In the genomic region with DNA sequence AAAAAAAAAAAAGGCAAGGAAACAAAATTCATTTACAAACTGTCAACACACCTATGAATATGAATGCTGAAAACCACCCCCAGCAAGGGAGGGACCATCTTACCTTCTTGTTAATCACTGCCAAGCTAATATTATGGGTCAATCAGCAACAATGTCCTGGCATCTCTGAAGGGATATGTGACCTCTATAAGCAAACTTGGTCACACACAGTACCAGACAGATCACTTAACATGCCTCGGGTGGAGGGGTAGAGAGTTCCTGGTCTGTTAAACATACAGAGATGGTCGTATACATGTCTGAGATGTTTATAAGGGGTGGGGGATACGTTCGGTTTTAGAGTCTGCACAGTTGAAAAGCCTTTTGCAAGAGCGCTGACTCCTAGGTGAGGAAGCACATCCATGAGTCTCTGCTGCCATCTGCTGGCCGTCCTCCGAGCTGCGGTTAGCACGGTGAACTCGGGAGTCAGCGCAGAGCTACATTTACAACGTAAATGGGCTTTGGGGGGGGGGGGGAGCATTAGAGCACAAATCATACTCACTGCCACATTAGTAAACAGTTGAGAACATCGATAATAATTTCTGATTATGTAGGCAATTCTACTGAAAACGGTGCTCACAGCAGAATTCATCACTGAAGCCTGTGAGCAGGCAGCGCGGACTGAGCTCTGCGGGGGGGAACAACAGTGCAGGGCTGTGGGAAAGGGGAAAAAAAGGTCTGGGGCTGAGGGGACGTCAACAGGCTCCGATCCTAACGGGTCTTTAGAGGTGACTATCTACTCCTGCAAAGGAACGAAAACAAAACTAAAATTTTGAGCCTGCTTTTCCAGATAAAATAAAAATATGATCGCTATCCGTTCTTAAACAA, we compare ENCODE assay signal across 8 mouse cellular contexts.
DNase-seq lines count a peak whose midpoint lies in the region; ATAC-seq and TF ChIP-seq lines count a peak whose summit lies in the region.

No protein-coding gene starts in this region.

- no peak overlapping the region for H3K27ac ChIP-seq in bone marrow macrophage, adult 2 months (ENCODE audit: insufficient read depth, low read depth, low read length)
- no peak overlapping the region for H3K27ac ChIP-seq in embryonic fibroblast, embryonic 13.5 days (ENCODE audit: insufficient read depth, low read length)
- H3K27ac ChIP-seq in heart, embryonic 13.5 days (replicated peaks): no peak overlapping the region
- no peak overlapping the region for H3K27ac ChIP-seq in liver, embryonic 13.5 days
- H3K27ac ChIP-seq in neural tube, embryonic 11.5 days (ENCODE audit: low read depth, low read length): no peak overlapping the region

- no peaks in the 10 kb centered on the region for H3K4me1 ChIP-seq in bone marrow macrophage, adult 2 months (ENCODE audit: control insufficient read depth, insufficient read depth, low read length)
- peaks cover 2% of the 10 kb centered on the region; the same call in 1 of the 2 replicates for H3K4me1 ChIP-seq in embryonic fibroblast, embryonic 13.5 days (ENCODE audit: control insufficient read depth, insufficient read depth, low read length)
- H3K4me1 ChIP-seq in heart, embryonic 13.5 days: 0 out of 2 replicates have a peak, but pooled peaks cover 5% of the 10 kb centered on the region
- no peaks in the 10 kb centered on the region for H3K4me1 ChIP-seq in liver, embryonic 13.5 days (replicated peaks)
- no peaks in the 10 kb centered on the region for H3K4me1 ChIP-seq in neural tube, embryonic 11.5 days (ENCODE audit: control insufficient read depth, insufficient read depth, low read length)

- H3K4me2 ChIP-seq in heart, embryonic 13.5 days: peak overlapping the region; percentile 52
- H3K4me2 ChIP-seq in liver, embryonic 13.5 days: peak overlapping the region; percentile 2; the same call in 1 of the 2 replicates
- H3K4me2 ChIP-seq in neural tube, embryonic 11.5 days (ENCODE audit: low read depth): no peak overlapping the region; the same call in 1 of the 2 replicates

- H3K27me3 ChIP-seq in heart, embryonic 13.5 days (replicated peaks): no peaks in the 10 kb centered on the region
- no peaks in the 10 kb centered on the region for H3K27me3 ChIP-seq in liver, embryonic 13.5 days
- H3K27me3 ChIP-seq in neural tube, embryonic 11.5 days (ENCODE audit: control insufficient read depth, insufficient read depth, low read length): no peaks in the 10 kb centered on the region

- no peak for TF ChIP-seq POLR2A in bone marrow macrophage, adult 2 months (IDR thresholded peaks at IDR 0.05; ENCODE audit: borderline replicate concordance, low read depth, low read length)
- TF ChIP-seq POLR2A in embryonic fibroblast, embryonic 13.5 days (IDR thresholded peaks at IDR 0.05; ENCODE audit: low read depth, low read length): no peak

- TF ChIP-seq CTCF in bone marrow macrophage, adult 2 months (IDR thresholded peaks at IDR 0.05; ENCODE audit: low read depth, low read length): peak; percentile 89
- peak; percentile 99 for TF ChIP-seq CTCF in embryonic fibroblast, embryonic 13.5 days (IDR thresholded peaks at IDR 0.05; ENCODE audit: borderline replicate concordance, insufficient read depth, low read length)

- no peak overlapping the region for H3K9ac ChIP-seq in heart, embryonic 13.5 days
- no peak overlapping the region for H3K9ac ChIP-seq in liver, embryonic 13.5 days
- no peak overlapping the region for H3K9ac ChIP-seq in neural tube, embryonic 11.5 days (ENCODE audit: low read length)

- no peaks in the 10 kb centered on the region for H3K9me3 ChIP-seq in heart, embryonic 13.5 days
- H3K9me3 ChIP-seq in liver, embryonic 13.5 days (replicated peaks): no peaks in the 10 kb centered on the region
- H3K9me3 ChIP-seq in neural tube, embryonic 11.5 days (ENCODE audit: control insufficient read depth, low read length): no peaks in the 10 kb centered on the region

- no peaks in the 10 kb centered on the region for H3K36me3 ChIP-seq in heart, embryonic 13.5 days
- H3K36me3 ChIP-seq in liver, embryonic 13.5 days: no peaks in the 10 kb centered on the region
- H3K36me3 ChIP-seq in neural tube, embryonic 11.5 days (ENCODE audit: control insufficient read depth, insufficient read depth, low read length): no peaks in the 10 kb centered on the region

- no peak overlapping the region for H3K4me3 ChIP-seq in bone marrow macrophage, adult 2 months (ENCODE audit: insufficient read depth, low read length)
- H3K4me3 ChIP-seq in embryonic fibroblast, embryonic 13.5 days (ENCODE audit: insufficient read depth, low read length): no peak overlapping the region
- H3K4me3 ChIP-seq in heart, embryonic 13.5 days: no peak overlapping the region
- no peak overlapping the region for H3K4me3 ChIP-seq in liver, embryonic 13.5 days (replicated peaks)
- no peak overlapping the region for H3K4me3 ChIP-seq in neural tube, embryonic 11.5 days (ENCODE audit: low read depth, low read length)

- peak; percentile 77 for DNase-seq in A20 (ENCODE audit: low read depth, low spot score)
- DNase-seq in kidney, postnatal 10 days: peak; percentile 94
- DNase-seq in liver, embryonic 13.5 days: peak; percentile 44
- DNase-seq in neural tube, embryonic 11.5 days (ENCODE audit: low spot score): peak; percentile 90
- DNase-seq in telencephalon, adult 2 months (ENCODE audit: low read depth, low spot score): peak; percentile 50

- 30% methylated on average over 23 of the region's 23 CpGs for WGBS in heart, embryonic 13.5 days
- 28% methylated on average over 23 of the region's 23 CpGs for whole genome bisulfite sequencing in liver, embryonic 13.5 days (ENCODE audit: insufficient replicate concordance)
- WGBS in neural tube, embryonic 11.5 days: 34% methylated on average over 23 of the region's 23 CpGs

- no peak for ATAC-seq in heart, embryonic 13.5 days (ENCODE audit: extremely low read depth, insufficient number of reproducible peaks, low FRiP score, low TSS enrichment)
- ATAC-seq in liver, embryonic 13.5 days (ENCODE audit: low read depth): no peak
- ATAC-seq in neural tube, embryonic 11.5 days (ENCODE audit: insufficient read depth, low FRiP score, low TSS enrichment): peak; percentile 63

Comparison
In these comparisons a context has a peak if more than half of its experiments do, and no peak if none do; other contexts are left out.
1. DNase-seq: peak in every context shown above with its lines; median percentile 94 in kidney, postnatal 10 days; 90 in neural tube, embryonic 11.5 days; 77 in A20; 50 in telencephalon, adult 2 months; 44 in liver, embryonic 13.5 days.